Mouse (Mus musculus) heart, postnatal 0 days (tissue): Measurements from ENCODE around the gene Fbxl13. TPM values are rescaled to one million over a fixed set of nuclear protein-coding genes. Genes with fewer than 3 reads are reported as not detected.

Source experiments
- ATAC-seq: fragments of 200-750 bp; cut with Nextera tagmentation; 2 replicates; pipeline ENCODE4 v1.8.0; 2017; ENCODE audit warnings: low read depth, moderate number of reproducible peaks, moderate library complexity; ENCODE audit not compliant: insufficient read depth
- DNase-seq: peaks from one replicate; pipeline ENCODE4 v3.0.0-alpha.2; 2016; ENCODE audit warnings: low spot score
- H3K27ac ChIP-seq: fragments of 300-500 bp; sonication (generic); 2 replicates; pipeline ENCODE4 v1.5.1; 2014; ENCODE audit warnings: low read depth, mild to moderate bottlenecking
- H3K27me3 ChIP-seq: fragments of 300-500 bp; sonication (generic); 2 replicates; pipeline ENCODE4 v1.6.1; 2014; ENCODE audit warnings: low read length, mixed read lengths; ENCODE audit not compliant: control insufficient read depth, insufficient read depth
- H3K36me3 ChIP-seq: fragments of 300-500 bp; sonication (generic); replicated peaks from 2 replicates; pipeline ENCODE4 v1.6.1; 2014; ENCODE audit warnings: low read length, mixed read lengths; ENCODE audit not compliant: control insufficient read depth, insufficient read depth
- H3K4me1 ChIP-seq: fragments of 300-500 bp; sonication (generic); 2 replicates; pipeline ENCODE4 v1.6.1; 2014; ENCODE audit warnings: antibody characterized with exemption; ENCODE audit not compliant: control insufficient read depth, insufficient read depth
- H3K4me2 ChIP-seq: fragments of 300-500 bp; sonication (generic); 2 replicates; pipeline ENCODE4 v1.6.1; 2014; ENCODE audit warnings: low read depth, mild to moderate bottlenecking, low read length, moderate library complexity
- H3K4me3 ChIP-seq: fragments of 300-500 bp; sonication (generic); 2 replicates; pipeline ENCODE4 v1.5.1; 2014; ENCODE audit warnings: low read depth, low read length
- H3K9ac ChIP-seq: fragments of 300-500 bp; sonication (generic); replicated peaks from 2 replicates; pipeline ENCODE4 v1.6.1; 2014; ENCODE audit warnings: low read depth, low read length, mixed read lengths
- H3K9me3 ChIP-seq: fragments of 300-500 bp; sonication (generic); replicated peaks from 2 replicates; pipeline ENCODE4 v1.6.1; 2016; ENCODE audit warnings: low read length; ENCODE audit not compliant: control insufficient read depth
- CTCF ChIP-seq: IDR thresholded peaks from 2 replicates; pipeline ENCODE4 v1.5.1; 2016; ENCODE audit warnings: antibody characterized with exemption, control low read depth, low read depth
- EP300 ChIP-seq: IDR thresholded peaks from 2 replicates; pipeline ENCODE4 v1.6.1; 2016; ENCODE audit warnings: antibody characterized with exemption, low read depth
- WGBS: fragments of 180-500 bp; shearing (Covaris S2); extraction: QIAGEN DNeasy Blood & Tissue Kit; methylation state at CpG from one replicate; pipeline ENCODE4 v1.1.7; 2014; 5-methylcytosine and 5-hydroxymethylcytosine counted together
- polyA plus RNA-seq: library from polyadenylated mRNA; unstranded; fragments of >200 nt; fragmentation: Nextera tagmentation; extraction: Ambion mirVana; gene quantifications from 2 replicates; pipeline ENCODE4 v1.2.1, GENCODE M21; 2015
- total RNA-seq: library from RNA; depleted of rRNA; stranded (reverse); fragments of >200 nt; gene quantifications from 2 replicates; pipeline ENCODE4 v1.2.3, GENCODE M21; 2014; ENCODE audit warnings: low replicate concordance

Fbxl13 gene
- total and polyA plus RNA-seq, 2 experiments from 2014 or later: 0.15 TPM; not detected in 1

GRCm38 (mm10) chr5:21556502-21556901 lies 88.9 kb downstream of the Fbxl13 start:
- H3K4me1 ChIP-seq: 0 out of 2 replicates have a peak, but pooled peaks cover 4% of the 10 kb centered on the region
- no peak overlapping the region for H3K27ac ChIP-seq
- no peak overlapping the region for H3K4me2 ChIP-seq
- no peaks in the 10 kb centered on the region for H3K36me3 ChIP-seq
- H3K9ac ChIP-seq: no peak overlapping the region
- no peaks in the 10 kb centered on the region for H3K27me3 ChIP-seq
- no peaks in the 10 kb centered on the region for H3K9me3 ChIP-seq
- ATAC-seq: no peak
- WGBS: 75% methylated on average over 3 of the region's 3 CpGs
- no peak overlapping the region for H3K4me3 ChIP-seq
- TF ChIP-seq EP300 (no peak), CTCF (no peak)
- DNase-seq: no peak

- DNase-seq: no peak
Measured at GRCm38 (mm10) chr5:21554732-21555131, 90.7 kb downstream of the Fbxl13 start.

GRCm38 (mm10) chr5:21553685-21554084 lies 91.7 kb downstream of the Fbxl13 start:
- H3K4me3 ChIP-seq: no peak overlapping the region
- 92% methylated on average over 4 of the region's 4 CpGs for WGBS
- no peak overlapping the region for H3K4me2 ChIP-seq
- 0 out of 2 replicates have a peak, but pooled peaks cover 4% of the 10 kb centered on the region for H3K4me1 ChIP-seq
- no peak overlapping the region for H3K9ac ChIP-seq
- ATAC-seq (no peak), DNase-seq (no peak)
- no peak overlapping the region for H3K27ac ChIP-seq
- no peaks in the 10 kb centered on the region for H3K9me3 ChIP-seq
- H3K36me3 ChIP-seq: no peaks in the 10 kb centered on the region
- H3K27me3 ChIP-seq: no peaks in the 10 kb centered on the region
- TF ChIP-seq EP300: no peak
- no peak for TF ChIP-seq CTCF

More at GRCm38 (mm10) chr5:21554732-21555131, 90.7 kb downstream of the Fbxl13 start:
- no peak for ATAC-seq
- Histone ChIP-seq H3K4me3 (no peak overlapping the region), H3K27ac (no peak overlapping the region), H3K4me2 (no peak overlapping the region), H3K36me3 (no peaks in the 10 kb centered on the region), H3K4me1 (0 out of 2 replicates have a peak, but pooled peaks cover 4% of the 10 kb centered on the region), H3K9me3 (no peaks in the 10 kb centered on the region), H3K9ac (no peak overlapping the region), H3K27me3 (no peaks in the 10 kb centered on the region)
- TF ChIP-seq CTCF (no peak), EP300 (no peak)
- 77% methylated on average over 1 of the region's 1 CpGs for WGBS

- ATAC-seq: no peak
- WGBS: 77% methylated on average over 8 of the region's 8 CpGs
Measured at GRCm38 (mm10) chr5:21547005-21547404, 98.4 kb downstream of the Fbxl13 start.

GRCm38 (mm10) chr5:21545786-21546185 lies 99.6 kb downstream of the Fbxl13 start:
- Histone ChIP-seq H3K27ac (no peak overlapping the region), H3K4me2 (peak overlapping the region; percentile 12; the same call in 1 of the 2 replicates), H3K36me3 (no peaks in the 10 kb centered on the region), H3K4me1 (0 out of 2 replicates have a peak, but pooled peaks cover 3% of the 10 kb centered on the region), H3K9ac (no peak overlapping the region), H3K4me3 (no peak overlapping the region), H3K27me3 (0 out of 2 replicates have a peak, but pooled peaks cover 4% of the 10 kb centered on the region), H3K9me3 (no peaks in the 10 kb centered on the region)
- ATAC-seq (no peak), DNase-seq (no peak)
- TF ChIP-seq EP300 (no peak), CTCF (no peak)
- WGBS: 60% methylated on average over 4 of the region's 4 CpGs

More at GRCm38 (mm10) chr5:21547005-21547404, 98.4 kb downstream of the Fbxl13 start:
- H3K27ac ChIP-seq: no peak overlapping the region
- H3K9me3 ChIP-seq: no peaks in the 10 kb centered on the region
- 0 out of 2 replicates have a peak, but pooled peaks cover 4% of the 10 kb centered on the region for H3K27me3 ChIP-seq
- H3K4me2 ChIP-seq: no peak overlapping the region
- H3K36me3 ChIP-seq: no peaks in the 10 kb centered on the region
- no peak overlapping the region for H3K9ac ChIP-seq
- no peak overlapping the region for H3K4me3 ChIP-seq
- TF ChIP-seq CTCF: no peak
- TF ChIP-seq EP300: no peak
- 0 out of 2 replicates have a peak, but pooled peaks cover 3% of the 10 kb centered on the region for H3K4me1 ChIP-seq
- no peak for DNase-seq

- Histone ChIP-seq H3K36me3 (no peaks in the 10 kb centered on the region), H3K4me1 (0 out of 2 replicates have a peak, but pooled peaks cover 3% of the 10 kb centered on the region), H3K4me2 (no peak overlapping the region; the same call in 1 of the 2 replicates), H3K27ac (no peak overlapping the region), H3K4me3 (no peak overlapping the region; the same call in 1 of the 2 replicates), H3K9me3 (no peaks in the 10 kb centered on the region), H3K27me3 (0 out of 2 replicates have a peak, but pooled peaks cover 4% of the 10 kb centered on the region), H3K9ac (no peak overlapping the region)
- DNase-seq (no peak), ATAC-seq (no peak)
- no peak for TF ChIP-seq EP300
- no peak for TF ChIP-seq CTCF
Measured at GRCm38 (mm10) chr5:21545227-21545626, 100.2 kb downstream of the Fbxl13 start.
